In genomic region chr1:73055206-73055605, GRCm38 (mm10) we compare ENCODE assay signal across 18 mouse cellular contexts. TPM values are rescaled to one million over a fixed set of nuclear protein-coding genes. Genes with fewer than 3 reads are reported as not detected.
DNase-seq lines count a peak whose midpoint lies in the region; ATAC-seq and TF ChIP-seq lines count a peak whose summit lies in the region.
"Had no signal": no experiment of that assay in that cellular context is flagged by ENCODE, and none has a peak within 500 bp of the region (broad histone marks: within the 10 kb centered on the region; RNA-seq: fewer than 3 reads in every experiment).

No protein-coding gene starts in this region.

- no peak overlapping the region for H3ac ChIP-seq in myocyte (ENCODE audit: control insufficient read depth, insufficient read length)

- no peak overlapping the region for H3K4me3 ChIP-seq in embryonic facial prominence, embryonic 10.5 days
- H3K4me3 ChIP-seq in myocyte = no peak overlapping the region
- no peak overlapping the region for H3K4me3 ChIP-seq in layer of hippocampus, adult 2 months
- H3K4me3 ChIP-seq: heart, embryonic 12.5 days; limb, embryonic 13.5 days had no signal

- H3K27me3 ChIP-seq in embryonic facial prominence, embryonic 10.5 days (replicated peaks; ENCODE audit: low read depth, poor library complexity, severe bottlenecking) = no peaks in the 10 kb centered on the region
- no peaks in the 10 kb centered on the region for H3K27me3 ChIP-seq in myocyte (ENCODE audit: control insufficient read depth, insufficient read depth, insufficient read length)
- H3K27me3 ChIP-seq: heart, embryonic 12.5 days had no signal

- TF ChIP-seq CTCF in layer of hippocampus, adult 2 months (conservative IDR thresholded peaks at IDR 0.05) = no peak

- H3K36me3 ChIP-seq in embryonic facial prominence, embryonic 10.5 days (replicated peaks) = no peaks in the 10 kb centered on the region
- no peaks in the 10 kb centered on the region for H3K36me3 ChIP-seq in myocyte (ENCODE audit: control insufficient read depth, insufficient read depth)
- H3K36me3 ChIP-seq: heart, embryonic 12.5 days; limb, embryonic 13.5 days had no signal

- H3K27ac ChIP-seq in embryonic facial prominence, embryonic 10.5 days (replicated peaks) = peak overlapping the region; percentile 32; the same call in 1 of the 2 replicates
- H3K27ac ChIP-seq in layer of hippocampus, adult 2 months = no peak overlapping the region
- H3K27ac ChIP-seq: limb, embryonic 13.5 days; macrophage had no signal

- ATAC-seq in monocyte, adult 5-6 weeks (replicated peaks; ENCODE audit: insufficient number of reproducible peaks, low FRiP score, low TSS enrichment, poor library complexity, severe bottlenecking) = no peak

- TF ChIP-seq POLR2A in myocyte (IDR thresholded peaks at IDR 0.05; ENCODE audit: insufficient read length, low read depth) = no peak

- peaks cover 20% of the 10 kb centered on the region for H3K4me1 ChIP-seq in embryonic facial prominence, embryonic 10.5 days
- H3K4me1 ChIP-seq: heart, embryonic 12.5 days had no signal

- DNase-seq in gastrocnemius, adult 18-20 months (ENCODE audit: low spot score) = peak; percentile 35
- DNase-seq in gastrocnemius, postnatal 36 days = no peak
- DNase-seq in cerebellum, adult 11 months = peak; percentile 53
- DNase-seq in embryonic facial prominence, embryonic 10.5 days (ENCODE audit: low spot score) = no peak
- DNase-seq in layer of hippocampus, adult 2 months (ENCODE audit: low spot score in 2 of 2) = no peak
- DNase-seq in layer of hippocampus, adult 9-10 months (ENCODE audit: low spot score) = no peak
- DNase-seq: lung, adult 18-20 months; thymus, adult 2 months had no signal

- H3K79me2 ChIP-seq in myocyte (ENCODE audit: control insufficient read depth, insufficient read depth) = no peaks in the 10 kb centered on the region

- WGBS in embryonic facial prominence, embryonic 10.5 days = 68% methylated on average over 6 of the region's 6 CpGs

- H3K9me3 ChIP-seq in embryonic facial prominence, embryonic 10.5 days = no peaks in the 10 kb centered on the region
- H3K9me3 ChIP-seq: heart, embryonic 12.5 days; limb, embryonic 13.5 days had no signal

- intact Hi-C loops in gastrocnemius, postnatal 36 days (cut with DNase I) = loop anchor here (5.0 kb wide), 1 partner anchor 47 kb away; no protein-coding TSS in a partner anchor

- peak overlapping the region; percentile 0 for H3K4me2 ChIP-seq in myocyte (ENCODE audit: low read depth)
- H3K4me2 ChIP-seq: heart, embryonic 12.5 days; limb, embryonic 13.5 days had no signal

TF ChIP-seq in myocyte, 11 proteins besides CTCF, POLR2A, EP300 and RAD21:
- TF ChIP-seq E2F4 (IDR thresholded peaks at IDR 0.05; ENCODE audit: insufficient read depth) = no peak
- TF ChIP-seq CEBPB (IDR thresholded peaks at IDR 0.05; ENCODE audit: insufficient read depth, poor library complexity, severe bottlenecking) = no peak
- peak; percentile 40 to 87 (median 48) for TF ChIP-seq MYOG (IDR thresholded peaks at IDR 0.05; ENCODE audit: control insufficient read depth in 1 of 3, insufficient read depth in 1 of 3, insufficient read length in 2 of 3, low read depth in 2 of 3)
- no peak for TF ChIP-seq POLR2AphosphoS2 (IDR thresholded peaks at IDR 0.05; ENCODE audit: insufficient read length, low read depth)
- peak in 2 of 3 experiments; percentile 52 to 85 for TF ChIP-seq MYOD1 (IDR thresholded peaks at IDR 0.05; ENCODE audit: control insufficient read depth in 1 of 3, insufficient read length in 2 of 3, low read depth in 2 of 3)
- TF ChIP-seq SRF (IDR thresholded peaks at IDR 0.05; ENCODE audit: control insufficient read depth, insufficient read length, low read depth) = no peak
- TF ChIP-seq TCF12 (IDR thresholded peaks at IDR 0.05; ENCODE audit: insufficient read depth, poor library complexity, severe bottlenecking) = no peak

RNA-seq across cellular contexts. Expression of gene Tnp1, which starts 39.5 kb away (rescaled TPM):
- not detected for total RNA-seq in gastrocnemius, adult 18-20 months (2021)
- not detected for total RNA-seq in gastrocnemius, postnatal 36 days (2021)
- not detected in 2 replicates for polyA plus RNA-seq in embryonic facial prominence, embryonic 10.5 days (2016; fragmentation: Nextera tagmentation; extraction: Ambion mirVana)
- not detected for polyA plus RNA-seq in myocyte (2012; fragmentation: generic; extraction: Trizol)
- not detected for total RNA-seq in layer of hippocampus, adult 2 months (2021)
- total RNA-seq in monocyte, adult 5-6 weeks (2017) = 2.3 TPM in 1 of 3 replicates, not detected in the others
- total RNA-seq: adrenal gland, postnatal 4 days; layer of hippocampus, postnatal 10 days had no signal
- polyA plus RNA-seq: cortical plate, adult 2 months; heart, embryonic 12.5 days; kidney, embryonic 14.5 days; limb, embryonic 13.5 days; macrophage; neural tube, embryonic 11.5 days had no signal

Comparison
In these comparisons a context has a peak if more than half of its experiments do, and no peak if none do; other contexts are left out.
1. DNase-seq: peak in gastrocnemius, adult 18-20 months (single experiment) and cerebellum, adult 11 months (single experiment); none in gastrocnemius, postnatal 36 days (0 of 2), embryonic facial prominence, embryonic 10.5 days (single experiment), layer of hippocampus, adult 2 months (0 of 2) and layer of hippocampus, adult 9-10 months (single experiment).